Mouse (Mus musculus): ENCODE measurements around the gene Fem1b. TPM values are rescaled to one million over a fixed set of nuclear protein-coding genes. Genes with fewer than 3 reads are reported as not detected.

Fem1b gene
- total RNA-seq, 2 experiments from 2014 or later: 103 to 115 TPM

DNA sequence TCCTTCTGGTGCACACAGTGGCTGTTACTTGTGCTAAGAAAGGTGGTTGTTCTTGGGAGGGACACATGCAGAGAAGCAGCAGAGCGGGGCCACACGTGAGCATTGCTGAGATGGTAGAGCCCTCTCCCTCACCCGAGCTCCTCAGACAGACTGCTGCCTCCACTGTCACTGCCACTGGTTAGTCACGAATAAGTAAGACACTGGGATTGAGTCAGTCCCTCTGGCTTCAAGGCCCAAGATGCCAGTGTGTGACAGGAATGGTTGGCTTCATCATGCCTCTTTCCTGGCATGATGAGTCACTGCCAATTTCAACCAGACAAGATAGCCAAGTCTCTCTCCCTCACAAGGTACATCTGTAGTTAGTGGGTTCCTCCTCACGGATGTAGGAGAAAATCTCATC lies 25.0 kb downstream of the Fem1b start:
- intact Hi-C loops (cut with DNase I): no loop called here
- DNase-seq (ENCODE audit: low spot score in 2 of 2): peak in 1 of 2 experiments; percentile 86

DNA sequence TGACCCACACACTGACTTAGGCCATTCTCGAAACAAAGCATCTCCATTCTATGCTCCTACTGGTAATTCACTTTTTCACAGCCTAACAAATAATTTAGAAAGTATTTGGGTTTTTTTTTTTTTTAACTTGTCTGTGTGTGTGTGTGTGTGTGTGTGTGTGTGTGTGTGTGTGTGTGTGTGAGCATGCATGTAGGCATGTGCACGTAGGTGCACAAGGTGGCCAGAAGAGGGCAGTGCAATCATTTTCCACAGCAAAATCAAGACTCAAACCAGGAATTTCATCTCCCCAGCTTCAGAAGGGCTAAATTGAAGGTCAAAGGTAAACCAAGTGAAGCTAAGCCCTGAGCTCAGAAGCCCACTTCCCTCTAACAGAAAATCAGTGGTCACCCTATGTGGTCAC lies 27.5 kb downstream of the Fem1b start:
- DNase-seq (ENCODE audit: low spot score in 2 of 2): no peak
- intact Hi-C loops (cut with DNase I): no loop called here

- intact Hi-C loops (cut with DNase I): loop anchor here (2.0 kb wide), 2 partner anchors 18 to 46 kb away; no protein-coding TSS in a partner anchor
- DNase-seq (ENCODE audit: low spot score in 2 of 2): peak; percentile 82 to 96
These were observed 28.6 kb downstream of the Fem1b start for GRCm38 (mm10) chr9:62782976-62783781.

DNA sequence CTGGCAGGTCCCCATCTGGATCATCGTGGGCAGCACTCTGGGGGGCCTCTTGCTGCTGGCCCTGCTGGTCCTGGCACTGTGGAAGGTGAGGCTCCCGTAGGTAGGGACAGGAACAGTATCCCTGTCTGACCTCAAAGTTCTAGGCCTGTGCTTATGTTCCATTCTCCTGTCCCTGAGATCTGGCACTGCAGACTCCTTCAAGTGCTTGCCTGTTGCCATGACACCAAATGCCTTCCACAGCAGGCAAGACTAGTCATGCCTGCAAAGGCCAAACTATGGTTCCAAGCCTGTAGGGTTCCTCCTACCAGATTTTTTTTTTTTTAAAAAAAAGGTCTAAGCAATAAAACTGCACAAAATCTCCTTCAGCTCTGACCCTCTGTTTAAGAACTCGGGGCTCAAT lies 29.8 kb downstream of the Fem1b start:
- DNase-seq (ENCODE audit: low spot score in 2 of 2): no peak
- intact Hi-C loops (cut with DNase I): loop anchor here (2.0 kb wide), 2 partner anchors 17 to 47 kb away; no protein-coding TSS in a partner anchor

DNA sequence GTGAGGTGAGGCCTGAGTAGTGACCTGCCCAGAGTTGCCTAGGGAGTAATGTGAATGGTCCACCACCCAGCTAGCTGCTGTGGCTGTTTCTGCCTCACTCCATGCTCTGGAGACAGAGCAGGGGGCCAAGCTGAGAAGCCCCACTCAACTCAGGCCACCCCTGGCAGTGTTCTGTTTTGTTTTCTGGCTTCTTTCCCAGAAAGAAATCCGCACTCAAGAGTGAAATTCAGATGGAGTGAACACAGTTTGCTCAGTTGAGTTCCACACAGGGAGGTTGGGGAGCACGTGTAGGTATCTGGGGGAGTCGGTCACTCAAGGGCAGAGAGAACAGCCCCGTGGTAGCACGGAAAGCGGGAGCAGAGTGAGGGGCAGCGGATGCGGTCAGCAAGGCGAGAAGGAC lies 33.0 kb downstream of the Fem1b start:
- intact Hi-C loops (cut with DNase I): loop anchor here (5.0 kb wide), 3 partner anchors 116 to 226 kb away; no protein-coding TSS in a partner anchor
- no peak for DNase-seq (ENCODE audit: low spot score in 2 of 2)

- DNase-seq (ENCODE audit: low spot score in 2 of 2): peak; percentile 69 to 77
- intact Hi-C loops (cut with DNase I): loop anchor here (2.0 to 5.0 kb wide), 5 partner anchors 33 to 491 kb away; no protein-coding TSS in a partner anchor
These were observed 34.3 kb downstream of the Fem1b start for GRCm38 (mm10) chr9:62777461-62777860.

- DNase-seq (ENCODE audit: low spot score in 2 of 2): no peak
- intact Hi-C loops (cut with DNase I): loop anchor here (5.0 kb wide), 3 partner anchors 113 to 223 kb away; no protein-coding TSS in a partner anchor
These were observed 36.3 kb downstream of the Fem1b start for GRCm38 (mm10) chr9:62775464-62775863.

DNA sequence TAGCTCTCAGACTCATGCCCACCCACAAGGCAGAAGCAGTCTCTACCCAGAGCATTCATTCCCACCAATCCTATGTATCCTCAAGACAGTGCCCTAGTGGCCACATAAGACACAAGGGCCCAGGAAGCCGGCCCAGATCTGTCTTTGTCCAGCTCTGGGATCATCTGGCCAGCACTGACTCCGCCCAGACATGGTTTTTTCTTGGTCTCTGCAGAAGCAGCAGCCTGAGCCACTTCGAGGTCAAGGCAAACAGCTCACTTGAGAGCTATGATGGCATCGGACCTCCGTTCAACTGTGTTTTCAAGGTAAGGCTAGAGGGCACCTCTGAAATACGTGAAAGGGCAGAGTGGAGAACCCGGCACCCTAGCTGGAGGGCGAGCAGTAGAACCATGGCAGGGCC lies 39.0 kb downstream of the Fem1b start:
- no peak for DNase-seq (ENCODE audit: low spot score in 2 of 2)
- intact Hi-C loops (cut with DNase I): no loop called here

- peak in 1 of 2 experiments; percentile 51 for DNase-seq (ENCODE audit: low spot score in 2 of 2)
- intact Hi-C loops (cut with DNase I): loop anchor here (5.0 kb wide), 1 partner anchor 136 kb away; no protein-coding TSS in a partner anchor
These were observed 43.4 kb downstream of the Fem1b start for GRCm38 (mm10) chr9:62768361-62768760.

DNA sequence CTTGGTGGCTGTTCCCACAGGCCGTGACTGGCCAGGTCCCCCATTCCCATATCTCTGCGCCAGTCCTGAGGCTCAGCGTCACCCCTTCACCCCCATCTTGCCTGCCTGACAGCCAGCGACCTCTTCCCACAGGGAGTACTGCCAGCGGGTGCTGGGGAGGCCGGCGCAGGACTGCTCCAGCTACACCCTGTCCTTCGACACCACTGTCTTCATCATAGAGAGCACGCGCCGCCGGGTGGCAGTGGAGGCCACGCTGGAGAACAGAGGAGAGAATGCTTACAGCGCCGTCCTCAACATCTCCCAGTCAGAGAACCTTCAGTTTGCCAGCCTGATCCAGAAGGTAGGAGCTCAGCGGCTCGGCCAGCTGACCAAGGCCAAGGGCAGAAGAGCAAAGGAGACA lies 44.3 kb downstream of the Fem1b start:
- DNase-seq (ENCODE audit: low spot score in 2 of 2): no peak
- intact Hi-C loops (cut with DNase I): loop anchor here (5.0 kb wide), 1 partner anchor 135 kb away; no protein-coding TSS in a partner anchor

DNA sequence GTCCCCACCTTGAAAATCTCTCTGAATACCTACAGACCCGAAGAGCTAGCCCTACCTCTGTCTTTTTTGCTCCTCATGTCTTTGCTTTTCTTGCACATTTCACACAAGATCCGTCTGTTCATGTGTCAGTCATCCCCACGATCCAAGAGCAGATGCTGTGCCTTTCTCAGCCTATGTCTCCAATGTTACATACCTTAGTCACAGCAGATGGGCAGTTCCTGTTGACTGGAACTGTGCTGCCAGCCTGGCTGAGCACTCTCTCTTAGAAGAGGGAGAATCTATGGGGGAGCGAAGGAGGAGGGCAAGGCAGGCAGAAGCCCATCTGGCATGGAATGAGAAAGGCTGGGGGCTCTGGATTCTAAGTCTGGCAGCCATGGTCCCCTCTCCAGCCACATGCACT lies 46.4 kb downstream of the Fem1b start:
- peak in 1 of 2 experiments; percentile 81 for DNase-seq (ENCODE audit: low spot score in 2 of 2)
- intact Hi-C loops (cut with DNase I): loop anchor here (2.0 to 5.0 kb wide), 2 partner anchors 17 to 133 kb away; no protein-coding TSS in a partner anchor

- DNase-seq (ENCODE audit: low spot score in 2 of 2): peak; percentile 57 to 81
- intact Hi-C loops (cut with DNase I): no loop called here
These were observed 48.3 kb downstream of the Fem1b start for GRCm38 (mm10) chr9:62763478-62763877.

DNA sequence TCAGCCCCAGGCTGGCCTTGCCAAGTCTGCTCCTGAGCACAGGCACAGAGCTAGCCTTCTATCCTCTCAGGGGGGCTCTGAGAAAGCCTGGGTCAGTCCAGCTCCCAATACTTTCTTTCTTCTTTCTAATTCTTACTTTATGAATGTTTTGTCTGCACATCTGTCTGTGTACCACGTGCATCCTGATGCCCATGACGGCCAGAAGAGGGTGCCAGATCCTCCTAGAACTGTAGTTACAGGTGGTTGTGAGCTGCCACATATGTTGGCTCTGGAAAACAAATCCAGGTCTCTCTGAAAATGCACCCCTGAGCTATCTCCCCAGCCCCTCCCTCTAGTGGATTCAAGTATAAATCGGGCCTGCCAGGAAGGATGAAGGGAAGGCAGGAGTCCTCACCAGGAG lies 52.1 kb downstream of the Fem1b start:
- intact Hi-C loops (cut with DNase I): no loop called here
- DNase-seq (ENCODE audit: low spot score in 2 of 2): no peak

GRCm38 (mm10) chr9:62758288-62758687 lies 53.4 kb downstream of the Fem1b start:
- intact Hi-C loops (cut with DNase I): no loop called here
- peak; percentile 72 to 96 for DNase-seq (ENCODE audit: low spot score in 2 of 2)

DNA sequence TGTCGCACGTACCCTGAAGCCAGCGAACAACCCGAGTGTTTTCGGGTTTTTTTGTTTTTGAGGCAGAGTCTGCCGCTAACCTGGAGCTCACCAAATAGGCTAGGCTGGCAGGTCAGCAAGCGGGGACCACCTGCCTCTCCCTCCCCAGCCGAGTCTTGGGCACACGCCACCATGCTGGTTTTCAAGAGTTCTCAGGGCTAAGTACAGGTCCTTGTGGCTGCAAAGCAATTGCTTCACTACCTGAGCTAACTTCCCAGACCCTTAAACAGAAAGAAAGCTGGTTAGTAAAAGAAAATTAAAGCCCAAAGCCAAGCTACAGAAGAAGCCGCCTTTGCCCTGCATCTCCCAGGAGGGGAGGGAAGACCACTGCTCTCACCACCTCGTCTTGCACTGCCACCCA lies 61.4 kb downstream of the Fem1b start:
- intact Hi-C loops (cut with DNase I): no loop called here
- DNase-seq (ENCODE audit: low spot score in 2 of 2): no peak

DNA sequence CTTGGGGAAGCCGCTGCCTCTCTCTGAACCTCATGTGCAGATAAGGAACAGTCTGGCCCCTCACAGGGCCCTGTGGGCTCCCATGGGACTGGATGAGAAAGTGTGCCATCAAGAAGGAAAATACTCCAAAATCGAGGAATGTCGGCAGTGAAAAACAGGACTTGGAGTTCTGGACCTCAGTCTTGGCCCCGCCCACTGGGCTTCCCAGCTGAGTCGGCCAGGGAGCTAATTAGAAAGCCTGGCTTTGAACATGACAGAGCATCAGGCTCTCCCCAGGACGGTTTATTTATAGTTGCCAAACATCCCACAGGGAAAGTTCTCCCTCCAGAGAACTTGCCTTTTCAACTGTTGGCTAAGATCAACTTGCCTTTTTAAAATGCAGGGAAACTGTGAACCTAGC lies 62.1 kb downstream of the Fem1b start:
- no peak for DNase-seq (ENCODE audit: low spot score in 2 of 2)
- intact Hi-C loops (cut with DNase I): no loop called here

DNA sequence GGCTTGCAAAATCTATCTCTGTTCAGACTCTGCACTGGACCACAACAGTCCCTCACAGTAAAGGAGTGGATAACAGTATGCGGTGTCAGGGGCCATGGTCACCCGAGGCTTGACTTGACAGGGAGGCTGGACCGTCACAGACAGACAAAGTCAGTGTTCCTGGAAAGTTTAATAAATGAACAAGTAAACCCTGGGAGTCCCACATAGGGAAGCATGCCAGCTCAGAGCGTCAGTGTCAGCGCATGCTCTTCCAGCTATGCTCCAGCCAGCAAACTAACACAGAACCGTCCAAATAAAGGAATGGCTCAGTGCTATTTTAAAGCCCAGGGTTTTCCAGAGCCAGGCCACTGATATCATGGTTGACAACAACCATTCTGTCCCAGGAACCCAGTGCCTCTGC lies 65.1 kb downstream of the Fem1b start:
- intact Hi-C loops (cut with DNase I): no loop called here
- no peak for DNase-seq (ENCODE audit: low spot score in 2 of 2)

DNA sequence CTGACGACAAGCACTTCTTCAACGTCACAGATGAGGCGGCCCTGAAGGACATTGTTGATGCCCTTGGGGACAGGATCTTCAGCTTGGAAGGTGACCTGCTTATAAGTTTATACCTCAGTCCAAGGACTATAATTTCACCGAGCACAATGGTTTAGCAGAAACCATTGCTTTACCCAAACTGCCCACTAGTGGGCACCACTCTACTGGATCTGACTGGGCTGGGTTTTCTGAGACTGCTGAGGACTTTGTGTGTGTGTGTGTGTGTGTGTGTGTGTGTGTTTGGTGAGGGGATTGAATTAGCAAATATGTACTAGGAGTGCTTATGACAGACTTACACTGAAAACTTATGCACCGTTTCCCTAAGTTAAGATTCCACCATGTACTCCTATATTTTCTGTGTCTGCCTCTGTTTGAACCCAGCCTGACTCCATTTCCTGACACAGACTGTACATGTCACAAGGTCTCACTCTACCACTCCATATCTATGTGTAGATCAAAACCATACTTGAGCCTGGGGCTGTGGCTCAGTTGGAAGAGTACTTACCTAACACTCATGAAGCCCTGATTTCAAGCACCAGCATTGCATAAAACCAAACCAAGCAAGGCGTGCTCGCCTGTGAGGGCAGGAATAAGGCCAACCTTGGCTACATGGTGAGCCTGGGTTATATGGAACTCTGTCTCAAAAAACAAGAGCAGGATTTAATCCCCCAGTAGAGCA lies 67.0 kb downstream of the Fem1b start:
- intact Hi-C loops (cut with DNase I): loop anchor here (2.0 kb wide), 1 partner anchor 32 kb away; no protein-coding TSS in a partner anchor
- DNase-seq (ENCODE audit: low spot score in 2 of 2): no peak
